Mouse (Mus musculus) heart, adult 8-10 months (tissue): ENCODE measurements at regions not wholly inside any gene's neighbourhood (a gene's known extent, or its start where the extent isn't known, plus 50 kb on each side); places are given as distances from the start of the nearest gene placed in this dataset.
A peak's percentile ranks its signal among the peaks of the same experiment; 100 is the strongest.
"Not testable (repeated sequence)": the region's sequence is repeated elsewhere in the genome, so short reads cannot be mapped to it uniquely, and the experiment has no call there.

ENCODE experiments used
- DNase-seq: peaks from one replicate; pipeline ENCODE4 v3.0.0; 2022; ENCODE audit warnings: low spot score

DNA sequence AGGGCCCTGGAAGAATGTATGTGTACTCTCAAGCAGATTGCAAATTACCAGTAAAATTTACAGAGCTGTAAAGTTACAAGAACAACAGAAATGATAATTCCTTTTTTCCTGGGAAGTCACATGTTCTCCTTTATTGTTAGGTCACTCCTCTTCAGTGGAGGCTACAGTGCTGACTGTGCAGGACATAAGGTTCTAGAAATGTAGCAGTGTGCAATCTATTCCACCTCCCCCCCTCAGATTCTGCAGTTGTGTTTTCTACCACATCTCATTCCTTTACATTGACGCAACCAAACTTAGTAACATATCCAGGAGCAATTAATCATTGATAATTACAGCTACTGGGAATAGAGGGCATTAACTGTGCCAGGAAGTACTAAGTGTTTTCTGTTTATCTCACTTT lies 385.3 kb upstream of the Tnc start:
- DNase-seq, result no peak

DNA sequence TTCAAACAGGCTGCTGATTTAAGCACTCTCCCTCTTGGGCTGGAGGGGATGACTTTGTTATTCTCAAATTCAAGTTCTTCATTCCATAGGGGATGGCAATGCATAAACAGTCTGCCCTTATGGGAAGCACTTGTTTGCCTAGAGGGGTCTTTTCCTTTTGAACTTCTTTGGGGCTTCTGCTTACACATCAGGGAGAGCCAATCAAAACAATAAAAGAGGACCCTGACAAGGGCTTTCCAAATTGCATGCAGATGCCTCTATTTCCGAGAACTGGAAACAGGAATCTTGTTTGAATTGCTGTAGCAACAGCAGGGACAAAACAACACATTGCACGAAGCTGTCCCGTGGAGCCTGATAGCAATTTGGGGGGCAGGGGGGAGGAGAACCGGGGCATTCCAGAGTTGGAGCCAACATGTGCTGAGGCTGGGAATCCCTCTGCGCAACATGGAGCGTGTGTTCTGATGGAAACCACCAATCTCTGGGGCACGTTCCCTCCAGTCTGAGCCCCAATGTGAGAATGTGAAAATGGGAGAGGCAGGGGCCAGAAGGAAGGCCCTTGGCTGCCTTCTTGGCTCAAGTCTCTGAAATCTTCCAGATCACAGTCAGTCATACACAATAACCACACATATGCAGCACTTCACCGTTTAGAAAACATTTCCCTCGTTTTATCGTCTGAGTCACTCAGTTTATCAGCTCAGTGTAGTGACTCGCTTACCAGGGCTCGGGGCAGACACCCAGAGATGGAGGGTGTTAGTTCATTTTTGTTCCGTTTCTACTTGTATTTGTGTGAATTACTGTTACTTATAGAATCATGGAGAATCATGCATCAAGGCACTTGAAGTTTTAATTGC lies 391.2 kb upstream of the Tnc start:
- peak; percentile 2 for DNase-seq

DNA sequence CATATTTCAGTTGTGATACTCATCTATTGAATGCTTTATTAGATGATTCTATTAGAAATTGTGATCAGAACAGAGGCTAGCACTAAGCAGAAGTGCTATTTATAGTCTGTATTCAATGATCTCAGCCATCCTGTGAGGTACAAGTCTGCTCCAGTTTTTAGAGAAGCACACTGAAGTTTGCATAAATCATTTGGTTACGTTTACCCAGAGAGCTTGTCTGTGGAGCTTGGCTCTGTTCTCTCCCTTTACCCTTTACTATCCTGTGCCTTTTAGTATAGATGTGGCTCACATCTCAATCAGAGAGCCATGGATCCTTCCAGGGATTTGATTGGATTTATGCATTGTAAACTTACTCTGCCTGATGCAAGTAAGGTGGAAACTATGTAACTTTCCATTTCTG lies 404.6 kb upstream of the Tnc start:
- no peak for DNase-seq

DNA sequence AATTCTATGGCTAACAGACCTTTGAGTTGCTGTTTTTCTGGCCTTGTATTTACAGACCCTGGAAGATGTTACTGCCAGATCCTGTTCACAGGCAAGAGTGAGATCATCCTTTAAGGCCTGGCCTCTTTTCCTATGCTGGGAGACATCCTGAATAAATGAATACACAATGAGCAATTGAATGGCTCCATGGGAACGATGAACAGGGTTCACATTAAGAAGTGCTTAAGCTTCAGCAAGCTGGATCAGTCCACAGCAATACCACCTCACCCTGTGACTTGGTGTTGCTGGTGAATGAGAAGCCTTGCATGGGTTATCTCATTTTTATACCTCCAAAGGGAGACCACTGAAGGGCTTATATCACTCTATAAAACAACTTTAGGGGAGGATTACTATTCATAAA lies 405.1 kb upstream of the Tnc start:
- DNase-seq, result no peak

DNA sequence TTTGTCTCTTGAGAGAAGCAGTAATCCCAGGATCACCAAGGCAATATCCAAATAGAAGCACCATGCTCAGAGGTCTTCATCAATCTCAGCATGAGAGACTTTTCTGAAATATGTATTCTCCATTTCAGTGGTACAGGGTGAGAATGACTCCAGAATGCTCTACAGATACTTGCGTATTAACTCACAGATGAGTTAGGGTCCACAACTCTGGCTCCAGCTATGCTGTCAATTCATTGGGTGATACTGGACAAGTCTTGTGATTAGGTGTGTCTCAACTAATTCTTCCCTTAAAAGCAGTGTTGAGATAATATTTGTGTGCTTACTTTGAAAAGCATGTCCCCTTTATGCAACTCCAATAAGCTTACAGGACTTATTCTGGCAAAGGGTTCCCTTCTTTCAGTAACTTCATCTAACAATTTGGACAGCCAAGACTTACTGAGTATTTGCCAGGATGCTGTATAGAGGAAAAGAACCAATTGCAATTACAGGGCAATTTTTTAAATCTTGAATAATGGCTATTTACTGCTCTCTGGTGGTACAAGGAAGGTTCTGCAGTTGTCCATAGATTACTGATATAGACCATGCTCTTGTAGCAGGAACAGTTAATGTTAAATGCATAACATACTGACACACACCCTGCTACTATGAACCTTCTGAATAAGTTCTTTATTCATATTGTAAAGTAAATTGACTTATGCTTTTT lies 445.6 kb upstream of the Tnc start:
- peak; percentile 0 for DNase-seq

DNA sequence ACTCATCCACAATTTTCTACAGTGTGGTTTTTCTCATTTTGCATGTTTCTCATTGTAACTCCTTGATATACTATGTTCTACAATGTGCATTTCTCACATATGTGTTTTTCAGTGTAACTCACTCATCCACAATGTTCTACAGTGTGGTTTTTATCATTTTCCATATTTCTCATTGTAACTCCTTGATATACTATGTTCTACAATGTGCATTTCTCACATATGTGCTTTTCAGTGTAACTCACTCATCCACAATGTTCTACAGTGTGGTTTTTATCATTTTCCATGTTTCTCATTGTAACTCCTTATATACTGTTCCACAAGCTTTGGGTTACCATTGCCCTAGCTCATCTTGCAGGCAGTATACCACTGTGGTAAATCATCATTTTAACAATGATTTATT lies 450.9 kb upstream of the Tnc start:
- not testable (repeated sequence) for DNase-seq

DNA sequence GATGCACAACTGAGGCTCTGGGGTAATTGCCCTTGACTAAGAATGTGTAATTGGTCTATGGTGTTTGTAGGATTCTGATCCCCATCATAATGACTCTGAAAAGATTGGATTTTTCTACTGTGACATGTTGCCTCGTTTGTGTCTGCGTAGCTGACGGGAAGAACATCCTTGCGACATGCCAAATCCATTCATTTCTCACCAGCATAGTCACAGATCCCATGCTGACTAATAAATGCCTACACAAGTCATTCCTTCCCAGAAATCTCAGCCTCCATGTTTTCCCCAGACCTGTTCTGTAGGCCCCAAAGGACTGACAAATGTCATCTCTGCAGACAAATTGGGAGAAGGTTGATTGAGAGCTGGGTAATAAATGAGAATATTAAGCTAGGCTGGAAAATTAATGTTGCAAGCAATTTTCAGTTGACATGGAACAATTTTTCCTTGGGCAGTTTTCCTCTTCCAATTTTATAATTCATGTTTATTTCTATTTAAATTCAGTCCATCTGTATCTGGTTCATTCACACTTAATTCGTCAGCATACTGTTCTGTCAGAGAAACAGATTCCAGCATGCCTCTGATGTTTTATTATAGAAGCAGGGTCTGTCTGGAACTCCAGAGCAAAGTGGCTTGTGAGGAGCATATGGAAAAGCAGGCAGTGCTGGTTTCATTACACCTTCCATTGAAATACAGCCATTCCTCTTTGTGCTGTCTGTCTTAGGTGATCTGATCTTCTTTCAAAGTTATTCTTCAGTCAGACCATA lies 454.0 kb upstream of the Tnc start:
- no peak for DNase-seq

DNA sequence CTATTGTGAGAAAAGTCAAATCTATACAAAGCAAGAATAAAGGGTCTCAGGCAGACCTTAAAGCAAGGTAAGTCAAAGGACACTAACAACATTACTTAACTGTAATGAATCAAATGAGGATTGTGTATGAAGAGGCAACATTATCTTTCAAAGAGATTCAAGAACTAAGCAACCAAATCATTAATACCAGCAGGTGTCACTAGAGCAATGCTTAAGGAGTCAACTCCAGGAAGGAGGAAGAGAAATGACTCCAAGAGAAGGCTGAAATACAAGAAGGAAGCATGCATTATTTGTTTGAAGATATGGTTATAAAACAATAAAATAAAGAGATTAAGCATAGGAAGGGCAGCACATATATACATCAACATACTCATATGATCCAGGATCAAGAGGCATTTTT lies 475.1 kb upstream of the Tnc start:
- DNase-seq, result no peak

DNA sequence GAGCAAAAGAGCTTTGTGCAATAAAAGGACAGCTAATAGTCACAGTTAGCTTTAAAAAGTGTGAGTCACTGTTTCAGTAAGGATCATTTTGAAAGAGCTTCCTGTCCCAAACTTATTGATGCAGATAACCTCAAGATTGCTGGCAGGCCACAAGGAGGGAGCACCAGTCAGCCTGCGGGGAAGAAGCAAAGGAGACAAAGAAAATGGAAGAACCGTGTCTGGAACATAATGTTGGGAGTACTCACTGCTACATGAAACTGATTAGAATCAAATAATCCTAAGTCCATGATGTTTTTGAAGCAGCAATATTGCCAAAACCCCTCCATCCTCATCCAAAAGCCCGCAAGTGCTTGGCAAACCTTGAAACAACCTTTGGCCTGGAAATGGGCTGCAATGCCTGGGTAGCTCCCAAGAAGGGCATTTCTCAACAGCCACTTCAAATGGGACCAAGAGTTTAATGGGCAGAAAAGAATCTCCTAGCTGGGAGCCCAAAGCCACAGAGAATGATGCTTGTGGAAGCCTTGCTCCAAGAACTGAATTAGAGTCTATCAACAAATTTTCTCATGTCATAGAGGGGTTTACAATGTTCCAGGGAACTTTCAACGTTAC lies 481.0 kb upstream of the Tnc start:
- no peak for DNase-seq

DNA sequence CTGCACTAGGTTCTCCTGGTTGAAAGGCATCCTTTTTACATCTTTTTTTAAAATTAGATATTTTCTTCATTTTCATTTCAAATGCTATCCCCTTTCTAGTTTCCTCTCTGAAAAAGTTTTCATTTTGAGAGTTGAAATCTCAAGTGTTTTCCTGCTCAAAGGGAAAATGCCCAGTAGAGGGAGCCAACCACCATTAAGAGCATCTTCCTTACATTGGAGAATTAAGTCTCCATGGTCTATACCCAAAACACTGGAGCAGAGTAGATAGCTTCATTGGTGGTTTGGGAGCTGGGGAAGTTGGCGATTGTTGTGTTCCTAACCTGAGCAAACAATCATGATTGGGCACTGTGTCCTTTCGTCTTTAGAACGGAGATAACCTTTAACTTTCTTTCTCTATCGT lies 483.8 kb upstream of the Tnc start:
- no peak for DNase-seq

DNA sequence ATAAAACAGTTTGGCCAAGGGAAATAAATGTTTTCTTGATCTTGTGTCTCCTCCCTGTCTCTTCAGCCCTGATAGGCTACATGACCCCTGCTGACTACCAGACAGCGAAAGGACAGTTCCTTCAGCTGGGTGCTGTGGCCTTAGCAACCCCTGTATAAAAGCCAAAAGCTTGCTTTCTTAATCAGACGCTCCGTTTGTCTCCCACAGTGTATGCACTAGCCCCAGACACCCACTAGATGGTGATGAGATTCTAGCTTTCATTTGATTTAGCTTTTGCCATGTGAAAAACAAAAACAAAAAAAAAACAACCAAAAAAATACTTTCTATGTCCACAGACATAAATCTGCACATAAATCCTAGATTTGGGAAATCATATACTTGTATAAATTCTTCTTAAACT lies 486.2 kb upstream of the Tnc start:
- DNase-seq, result no peak

DNA sequence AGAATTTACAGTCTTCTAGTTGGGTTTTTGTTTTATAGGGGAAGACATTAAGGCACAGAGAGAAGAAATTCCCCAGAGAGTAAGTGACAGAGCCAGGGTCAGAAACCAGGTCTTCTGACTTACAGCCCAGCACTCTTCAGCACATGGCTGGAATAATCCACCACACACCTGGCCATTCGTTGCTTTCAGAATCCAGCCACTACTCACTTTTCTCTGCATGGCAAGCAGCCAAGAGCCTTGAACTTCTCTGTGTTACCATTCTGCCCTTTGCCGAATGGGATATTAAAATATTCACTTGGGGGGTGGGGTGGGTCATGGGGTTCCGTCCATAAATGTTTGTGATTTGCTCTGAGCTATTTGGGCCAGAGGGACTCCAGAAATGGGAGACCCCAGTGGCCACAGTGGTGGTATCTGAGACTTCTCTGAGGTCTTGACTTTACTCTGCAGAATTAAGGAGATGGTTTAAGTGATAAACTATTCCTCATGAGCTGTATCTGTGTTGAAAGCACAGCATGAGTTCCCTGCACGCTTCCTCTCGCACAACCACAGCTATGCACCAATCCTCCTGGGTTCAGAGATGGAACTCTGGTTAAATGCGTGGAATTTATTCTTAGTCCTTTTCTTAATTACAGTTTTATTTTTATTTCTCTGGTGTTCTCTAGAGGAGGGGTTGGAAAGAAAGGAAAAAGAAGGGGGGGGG lies 488.9 kb upstream of the Tnc start:
- no peak for DNase-seq

DNA sequence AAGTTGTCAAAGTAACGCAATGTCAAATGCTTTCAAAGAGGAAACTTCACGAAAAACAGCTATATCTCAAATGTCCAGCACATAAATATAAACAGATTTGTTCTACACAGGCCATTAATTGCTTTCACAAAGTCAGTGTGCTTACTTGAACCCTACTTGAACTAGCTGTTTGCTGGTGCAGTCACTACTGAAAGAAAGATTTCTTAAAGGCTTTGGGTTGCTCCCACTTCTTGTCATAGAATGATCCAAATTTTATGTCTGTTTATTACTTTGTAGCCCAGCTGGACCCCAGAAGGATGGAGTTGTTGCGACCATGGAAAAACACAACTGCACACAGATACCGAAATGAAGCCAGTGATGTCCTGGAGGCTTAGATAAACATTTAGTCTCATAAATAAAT lies 491.2 kb upstream of the Tnc start:
- DNase-seq, result no peak

DNA sequence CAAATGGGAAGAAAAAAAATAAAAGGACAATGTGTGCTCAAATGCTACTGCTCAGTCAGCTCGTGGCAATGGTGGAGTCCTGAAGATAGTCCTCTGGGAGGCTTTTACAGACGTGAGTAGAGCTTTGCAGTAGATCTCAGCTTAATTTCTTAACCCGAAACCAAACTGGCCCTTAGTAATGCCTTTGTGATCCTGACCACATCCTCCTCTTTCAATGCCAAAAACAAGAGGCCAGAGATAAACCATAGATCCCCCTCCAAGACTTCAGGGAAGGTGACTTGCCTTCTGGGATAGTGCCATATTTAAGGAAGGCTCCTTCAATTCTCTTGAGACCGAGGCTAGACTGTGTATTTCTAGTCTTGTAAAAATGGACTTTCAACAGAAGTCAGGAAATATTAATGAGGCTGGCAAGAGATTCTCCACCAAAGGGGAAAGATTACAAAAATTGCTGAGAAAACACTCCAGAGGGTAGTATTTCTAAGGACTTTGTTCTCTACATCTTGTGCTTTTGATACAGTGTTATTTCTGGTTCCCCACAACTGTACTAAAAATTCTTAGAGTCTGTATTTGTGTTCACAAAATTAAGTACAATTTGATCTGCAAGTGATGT lies 497.9 kb upstream of the Tnc start:
- DNase-seq, result peak; percentile 7

DNA sequence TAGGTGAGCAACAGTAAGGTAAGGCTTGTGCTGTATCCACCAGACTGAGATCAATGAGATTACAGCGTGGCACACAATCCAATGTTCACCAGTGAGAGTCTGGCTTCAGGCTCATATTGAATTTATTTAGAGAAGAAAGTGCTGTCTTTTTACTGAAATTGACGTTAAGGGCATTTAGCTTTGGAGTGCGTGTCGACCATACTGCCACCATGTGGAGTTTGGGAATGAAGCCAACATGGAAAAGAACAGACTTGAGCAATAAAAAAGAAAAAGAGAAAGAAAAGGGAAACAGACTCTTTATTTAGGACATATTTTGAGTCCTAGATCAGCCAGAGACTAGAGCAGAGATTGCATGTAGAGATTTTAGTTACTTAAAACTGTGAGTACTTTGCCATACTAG lies 499.6 kb upstream of the Tnc start:
- DNase-seq, result no peak

DNA sequence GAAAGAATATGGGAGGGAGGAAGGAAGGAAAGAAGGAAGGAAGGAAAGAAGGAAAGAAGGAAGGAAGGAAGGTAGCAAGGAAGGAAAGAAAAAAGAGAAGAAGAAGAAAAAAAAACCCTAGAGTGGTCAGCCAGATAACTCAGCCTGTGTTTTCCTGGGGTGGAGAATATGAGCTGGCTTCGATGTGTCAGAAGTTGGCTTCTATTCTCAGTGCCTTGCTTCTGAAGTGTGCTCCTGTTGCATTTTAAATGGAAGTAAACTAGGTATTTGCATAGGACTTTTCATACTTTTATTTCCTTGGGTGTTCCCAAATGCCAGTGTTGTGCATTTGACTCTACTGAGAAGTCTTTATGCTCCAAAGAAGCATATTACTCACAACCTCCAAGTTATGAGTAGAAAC lies 515.7 kb upstream of the Tnc start:
- DNase-seq, result no peak

DNA sequence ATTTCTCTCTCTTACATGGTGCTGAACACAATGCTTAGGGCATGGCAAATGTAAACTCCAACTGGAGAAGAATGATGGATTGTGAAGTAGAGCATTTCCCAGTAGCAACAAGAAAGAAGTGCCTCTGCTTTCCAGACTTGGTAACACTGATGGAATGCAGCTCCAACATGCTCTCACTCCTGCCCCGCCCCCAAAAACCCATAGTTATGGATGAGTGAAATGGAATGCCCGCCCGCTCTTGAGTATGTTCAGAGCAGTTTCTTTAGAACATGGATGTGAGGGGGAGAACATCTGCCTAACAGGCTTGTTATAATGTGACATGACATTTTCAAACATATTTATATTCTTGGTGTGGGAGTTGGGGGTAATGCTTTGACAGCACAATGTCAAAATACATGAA lies 517.2 kb upstream of the Tnc start:
- no peak for DNase-seq

DNA sequence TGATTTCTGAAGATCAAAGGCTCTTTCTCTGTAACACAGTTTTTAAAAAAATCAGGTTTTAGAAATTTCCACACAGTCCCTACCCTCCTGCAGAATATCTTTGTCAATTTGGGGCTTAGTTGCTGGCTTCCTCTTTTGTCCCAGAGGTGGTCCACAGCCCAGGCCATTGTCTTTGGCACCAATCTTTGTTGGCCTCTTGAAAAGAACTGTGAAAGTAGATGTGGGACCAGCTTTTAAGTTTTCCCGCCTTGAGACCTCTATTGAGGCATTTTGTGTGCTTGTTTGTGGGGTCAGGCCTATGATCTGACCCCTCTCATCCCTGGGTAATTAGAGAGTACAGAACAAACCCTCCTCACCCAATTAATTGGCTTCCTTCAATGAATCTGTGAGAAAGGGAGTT lies 523.9 kb upstream of the Tnc start:
- DNase-seq, result no peak

DNA sequence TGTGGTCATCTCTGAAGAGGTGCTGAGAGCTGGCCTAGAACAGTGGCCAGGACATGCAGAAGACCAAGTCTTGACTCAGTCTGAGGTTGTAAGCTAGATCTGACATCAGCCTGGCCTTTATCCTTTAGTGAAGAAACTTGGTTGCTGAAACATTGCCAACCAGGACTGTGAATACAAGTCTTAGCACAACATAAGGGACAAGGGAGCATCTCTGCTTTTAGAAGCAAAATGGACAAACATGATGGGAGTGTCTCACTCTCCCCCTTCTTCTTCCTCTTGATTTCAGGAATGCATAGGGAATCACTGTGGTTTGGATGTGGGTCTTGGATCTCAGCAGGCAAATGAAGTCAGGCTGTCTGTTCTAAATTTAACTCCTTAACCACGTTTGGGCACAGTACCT lies 529.1 kb upstream of the Tnc start:
- no peak for DNase-seq

DNA sequence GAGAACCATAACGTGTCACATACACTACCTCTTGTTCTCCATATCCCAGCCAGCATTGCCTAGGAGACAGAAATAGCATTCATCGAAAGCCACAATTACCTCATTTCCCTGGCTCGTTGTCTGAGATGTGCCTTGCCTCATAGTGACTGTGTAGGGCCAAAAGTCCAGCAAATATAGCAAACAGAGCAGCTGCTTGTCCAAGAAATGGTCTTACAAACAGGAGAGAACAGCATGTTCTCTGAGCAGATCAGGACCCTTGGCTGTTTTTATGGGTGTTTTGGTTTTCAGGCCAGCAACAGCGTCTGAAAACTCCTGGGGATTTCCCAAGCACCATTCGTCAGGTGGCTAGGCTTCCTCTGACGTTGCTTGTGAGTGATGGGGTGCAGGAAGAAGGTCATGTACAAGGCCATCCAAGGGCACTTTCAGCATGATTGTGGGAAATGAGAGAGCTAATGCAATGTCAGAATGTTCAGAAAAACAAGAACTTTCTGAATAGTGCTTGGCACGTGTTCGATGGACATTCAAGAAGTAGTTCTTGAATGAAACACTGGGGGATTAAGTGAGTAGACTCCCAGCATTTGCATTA lies 528.9 kb upstream of the Pappa start:
- peak; percentile 69 for DNase-seq

DNA sequence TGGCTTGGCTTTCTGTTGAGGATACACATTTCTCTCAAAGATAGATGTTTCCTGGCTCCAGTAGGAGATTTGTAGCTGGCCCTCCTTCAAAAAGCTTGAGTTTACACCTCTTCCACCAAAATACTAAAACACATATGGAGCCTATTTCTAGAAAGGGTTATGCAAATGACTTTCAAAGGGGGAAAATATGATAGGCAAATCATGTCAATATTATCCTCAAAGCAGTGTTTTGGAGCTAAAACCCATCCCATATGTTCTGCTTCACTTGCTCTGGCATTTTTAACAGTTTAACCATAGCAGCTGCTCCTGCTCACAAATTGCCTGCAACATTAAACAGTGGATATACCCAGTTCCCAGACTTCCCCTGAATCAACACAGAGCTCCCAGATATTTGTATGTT lies 525.5 kb upstream of the Pappa start:
- DNase-seq, result no peak
